Mouse (Mus musculus) thymus, adult 2 months (tissue): ENCODE measurements around the gene Gm17660.

Experiments
- CTCF ChIP-seq: fragments of 200-500 bp; IDR thresholded peaks from 2 replicates; pipeline ENCODE4 v1.5.1; 2012; ENCODE audit warnings: mild to moderate bottlenecking, control low read depth, low read length, moderate library complexity, borderline replicate concordance; ENCODE audit not compliant: control insufficient read depth, poor library complexity, insufficient read depth; ENCODE audit errors: extremely low read depth
- POLR2A ChIP-seq: fragments of 200-500 bp; IDR thresholded peaks from 2 replicates; pipeline ENCODE4 v1.6.1; 2012; ENCODE audit warnings: mild to moderate bottlenecking, low read length, control low read depth, moderate library complexity; ENCODE audit not compliant: control insufficient read depth, poor library complexity, insufficient read depth; ENCODE audit errors: extremely low read depth

GRCm38 (mm10) chr5:104035066-104035465 lies 42.3 kb downstream of the Gm17660 start:
- TF ChIP-seq CTCF, result no peak
- no peak for TF ChIP-seq POLR2A
